Mouse (Mus musculus) adipocyte (in vitro differentiated cells): ENCODE data around the gene Gm47969.

Experiments used
- DNase-seq: peaks from one replicate; pipeline ENCODE4 v3.0.0-alpha.2; 2016; ENCODE audit warnings: low spot score

Gm47969 gene

GRCm38 (mm10) chr1:83076190-83076917, 31.6 kb downstream of the Gm47969 start:
- DNase-seq, result peak; percentile 33

DNA sequence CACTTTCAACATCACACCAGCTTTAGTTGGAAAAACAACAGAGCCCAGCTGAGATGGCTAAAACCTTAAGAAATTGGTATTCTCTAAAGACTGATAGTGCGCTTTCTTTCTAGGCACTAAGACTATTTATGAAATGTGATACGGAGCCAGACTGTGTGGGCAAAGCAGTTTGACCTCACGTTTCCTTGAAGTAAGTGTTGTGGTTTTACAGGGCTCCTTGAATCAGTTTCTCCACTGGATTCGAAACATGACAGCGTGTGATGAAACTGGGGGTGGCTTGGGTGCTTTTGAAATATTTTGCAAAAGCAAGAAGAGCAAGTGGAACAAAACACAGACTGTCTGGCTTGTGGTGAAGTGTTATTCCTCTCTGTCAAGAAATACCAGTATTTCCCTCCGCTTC, 32.3 kb downstream of the Gm47969 start:
- DNase-seq, result no peak

DNA sequence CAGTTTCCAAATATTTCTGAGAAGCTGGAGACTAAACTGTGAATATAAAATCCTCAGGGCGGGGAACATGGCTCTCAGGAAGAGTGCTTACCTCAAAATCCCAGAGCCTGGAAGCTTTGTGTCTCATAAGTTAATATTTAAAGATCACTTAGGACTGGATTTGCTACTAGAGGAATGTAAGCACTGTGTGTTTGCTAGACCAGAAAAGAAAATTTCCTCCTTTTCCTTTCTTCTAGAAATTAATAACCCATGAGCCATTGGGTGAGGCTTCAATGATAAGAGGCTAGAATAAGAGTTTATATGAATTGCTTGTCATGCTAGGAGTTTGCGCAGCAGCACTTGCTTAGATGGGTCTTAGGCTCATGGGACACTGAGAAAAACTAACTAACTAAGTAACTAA, 40.1 kb downstream of the Gm47969 start:
- DNase-seq, result no peak

DNA sequence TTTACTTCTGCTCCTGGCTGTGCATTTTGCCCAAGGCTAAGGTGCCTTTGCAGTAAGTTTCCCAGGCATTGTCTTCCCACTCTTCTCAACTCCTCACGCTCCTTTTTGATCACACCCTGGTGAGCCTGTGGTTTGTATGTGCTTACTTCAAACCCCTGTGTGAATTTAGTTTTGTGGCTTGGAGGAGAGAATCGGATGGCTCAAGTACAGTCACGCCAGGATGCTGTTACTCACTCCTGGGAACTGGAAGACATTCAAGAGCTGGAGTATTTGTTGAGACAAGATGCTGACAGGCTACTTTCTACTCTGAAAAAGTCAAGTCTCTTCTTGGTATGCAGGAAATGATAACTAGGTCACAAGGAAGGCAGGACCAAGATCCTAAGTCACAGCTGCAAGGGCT, 46.5 kb downstream of the Gm47969 start:
- DNase-seq, result no peak
